Mouse (Mus musculus): ENCODE results near the gene Olfr403. TPM values are rescaled to one million over a fixed set of nuclear protein-coding genes. Genes with fewer than 3 reads are reported as not detected.
"Not testable (repeated sequence)": the region's sequence is repeated elsewhere in the genome, so short reads cannot be mapped to it uniquely, and the experiment has no call there.

Gene Olfr403
- 0.16 TPM in 1 of 2 replicates, not detected in the other for polyA plus RNA-seq (2012)

DNA sequence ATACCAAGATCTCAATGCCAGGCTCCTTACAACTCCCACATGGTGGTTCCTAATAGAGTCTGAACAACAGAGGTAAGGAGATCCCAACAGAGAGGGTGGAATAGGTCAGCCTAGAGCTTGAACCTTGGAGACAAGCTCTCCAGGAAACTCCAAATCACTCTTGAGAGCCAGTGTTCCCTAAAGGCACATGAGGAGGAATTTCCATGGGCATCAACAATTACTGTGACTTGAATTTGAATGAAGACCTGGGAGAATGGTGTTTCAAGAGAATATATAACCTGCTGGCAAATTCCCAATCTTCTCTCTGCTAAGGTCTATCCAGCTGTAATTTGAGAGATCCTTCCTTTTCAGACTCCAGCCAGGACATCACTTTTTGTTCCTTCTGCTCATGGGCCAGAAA lies at the start of gene Olfr403:
TSS of gene Olfr403 (plus strand) at position 301 of the 400 bp plus-strand sequence.
- H3K27me3 ChIP-seq (ENCODE audit: control insufficient read depth) = no peaks in the 10 kb centered on the region
- H3K36me3 ChIP-seq (ENCODE audit: control insufficient read depth) = no peaks in the 10 kb centered on the region
- no peak within 1 kb of the TSS for H3K4me3 ChIP-seq (replicated peaks)
- H3K9me3 ChIP-seq (ENCODE audit: control insufficient read depth, low read length) = peaks cover 8% of the 10 kb centered on the region
- no peak for TF ChIP-seq TAL1 (IDR thresholded peaks at IDR 0.05; ENCODE audit: low read length)
- no peak for TF ChIP-seq GATA1 (IDR thresholded peaks at IDR 0.05; ENCODE audit: low read length)
- H3K4me1 ChIP-seq (ENCODE audit: control insufficient read depth) = no peaks in the 10 kb centered on the region

DNA sequence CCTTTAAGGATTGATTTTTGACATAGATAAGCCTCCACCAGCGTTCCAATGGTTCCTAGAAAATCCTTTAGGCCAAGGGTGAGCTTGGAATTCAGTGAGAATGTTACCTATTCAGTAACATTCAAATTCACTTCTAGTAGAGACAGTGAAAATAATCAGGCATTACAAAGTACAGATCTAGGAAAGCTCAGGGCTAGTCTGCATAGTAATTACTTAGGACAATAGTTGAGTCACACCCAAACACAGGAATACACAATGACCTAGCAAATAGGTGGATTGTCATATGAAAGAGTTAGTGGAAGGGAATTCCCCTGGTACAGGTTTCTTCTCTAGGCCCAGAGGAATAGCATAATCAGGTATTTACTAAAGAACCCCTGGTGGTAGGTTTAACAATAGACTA lies 46.0 kb upstream of the Olfr403 start:
- not testable (repeated sequence) for H3K4me3 ChIP-seq (replicated peaks); H3K4me1 ChIP-seq (ENCODE audit: control insufficient read depth); H3K27me3 ChIP-seq (ENCODE audit: control insufficient read depth); H3K36me3 ChIP-seq (ENCODE audit: control insufficient read depth)
- peaks cover 49% of the 10 kb centered on the region for H3K9me3 ChIP-seq (ENCODE audit: control insufficient read depth, low read length)

DNA sequence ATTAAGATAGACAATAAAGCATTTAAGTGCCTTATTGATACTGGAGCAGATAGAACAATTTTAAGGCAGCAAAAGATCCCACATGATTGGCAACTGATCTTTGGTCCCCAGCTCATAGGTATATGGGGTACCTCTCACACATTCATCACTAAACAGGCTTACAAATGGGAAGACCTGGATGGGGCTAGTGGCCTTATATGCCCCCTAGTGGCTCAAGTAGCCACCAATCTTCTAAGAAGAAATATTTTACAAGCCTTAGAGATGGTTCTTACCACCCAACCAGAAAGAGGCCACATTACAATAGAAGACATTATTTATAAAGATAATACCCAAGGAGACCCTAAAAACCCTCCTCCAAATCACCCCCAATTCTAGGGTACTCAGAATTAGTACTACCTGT lies 40.2 kb upstream of the Olfr403 start:
- H3K9me3 ChIP-seq (ENCODE audit: control insufficient read depth, low read length) = peaks cover 46% of the 10 kb centered on the region
- no peaks in the 10 kb centered on the region for H3K4me1 ChIP-seq (ENCODE audit: control insufficient read depth)
- no peak for TF ChIP-seq GATA1 (IDR thresholded peaks at IDR 0.05; ENCODE audit: low read length)
- TF ChIP-seq TAL1 (IDR thresholded peaks at IDR 0.05; ENCODE audit: low read length) = no peak
- H3K27me3 ChIP-seq (ENCODE audit: control insufficient read depth) = no peaks in the 10 kb centered on the region
- H3K4me3 ChIP-seq (replicated peaks) = no peak overlapping the region
- no peaks in the 10 kb centered on the region for H3K36me3 ChIP-seq (ENCODE audit: control insufficient read depth)

DNA sequence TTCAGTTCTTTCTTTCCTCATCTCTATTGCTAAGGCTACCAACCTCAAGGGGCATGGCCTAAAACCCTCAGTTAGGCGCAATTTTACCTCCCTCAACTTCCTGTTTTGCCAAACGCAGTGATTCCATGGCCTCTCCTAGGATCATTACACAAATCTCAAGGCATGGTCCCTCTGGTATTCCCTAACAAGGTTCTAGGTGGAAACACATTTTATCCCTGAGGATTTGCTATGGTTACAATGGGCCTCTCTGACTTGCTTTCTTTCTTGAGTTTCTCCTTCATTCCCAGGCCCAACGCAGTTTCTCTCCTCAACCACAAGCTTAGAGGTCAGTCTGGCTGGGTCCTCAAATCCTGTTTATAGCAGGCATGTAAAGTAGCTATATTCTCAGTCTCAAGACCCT lies 32.8 kb upstream of the Olfr403 start, which contains the start of gene Olfr402:
TSS of gene Olfr402 (plus strand) at position 301 of the 400 bp plus-strand sequence.
- H3K9me3 ChIP-seq (ENCODE audit: control insufficient read depth, low read length) = peaks cover 27% of the 10 kb centered on the region
- no peak within 1 kb of the TSS for H3K4me3 ChIP-seq (replicated peaks)
- TF ChIP-seq TAL1 (IDR thresholded peaks at IDR 0.05; ENCODE audit: low read length) = no peak
- no peak for TF ChIP-seq GATA1 (IDR thresholded peaks at IDR 0.05; ENCODE audit: low read length)
- no peaks in the 10 kb centered on the region for H3K36me3 ChIP-seq (ENCODE audit: control insufficient read depth)
- H3K27me3 ChIP-seq (ENCODE audit: control insufficient read depth) = no peaks in the 10 kb centered on the region
- H3K4me1 ChIP-seq (ENCODE audit: control insufficient read depth) = no peaks in the 10 kb centered on the region

DNA sequence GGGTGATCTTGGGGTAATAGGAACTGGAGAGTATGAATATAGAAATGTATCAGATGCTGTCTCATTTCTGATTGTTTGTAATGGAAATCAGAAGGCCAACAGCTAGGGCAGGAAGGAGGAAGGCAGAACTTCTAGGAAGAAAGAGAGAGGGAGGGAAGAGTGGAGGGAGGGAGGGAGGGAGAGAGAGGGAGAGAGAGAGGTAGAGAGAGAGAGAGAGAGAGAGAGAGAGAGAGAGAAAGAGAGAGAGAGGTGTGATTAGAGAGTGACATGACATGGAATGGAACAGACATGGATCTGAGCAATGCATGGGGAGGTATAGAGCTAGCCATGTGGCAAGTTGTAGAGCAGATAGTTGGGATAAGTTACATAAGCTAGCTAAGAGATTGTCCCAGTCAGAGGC lies 17.3 kb upstream of the Olfr403 start:
- TF ChIP-seq TAL1 (IDR thresholded peaks at IDR 0.05; ENCODE audit: low read length) (no peak), GATA1 (IDR thresholded peaks at IDR 0.05; ENCODE audit: low read length) (no peak)
- Histone ChIP-seq H3K27me3 (ENCODE audit: control insufficient read depth) (no peaks in the 10 kb centered on the region), H3K4me1 (ENCODE audit: control insufficient read depth) (no peaks in the 10 kb centered on the region), H3K4me3 (replicated peaks) (no peak overlapping the region), H3K9me3 (ENCODE audit: control insufficient read depth, low read length) (peaks cover 4% of the 10 kb centered on the region), H3K36me3 (ENCODE audit: control insufficient read depth) (no peaks in the 10 kb centered on the region)

DNA sequence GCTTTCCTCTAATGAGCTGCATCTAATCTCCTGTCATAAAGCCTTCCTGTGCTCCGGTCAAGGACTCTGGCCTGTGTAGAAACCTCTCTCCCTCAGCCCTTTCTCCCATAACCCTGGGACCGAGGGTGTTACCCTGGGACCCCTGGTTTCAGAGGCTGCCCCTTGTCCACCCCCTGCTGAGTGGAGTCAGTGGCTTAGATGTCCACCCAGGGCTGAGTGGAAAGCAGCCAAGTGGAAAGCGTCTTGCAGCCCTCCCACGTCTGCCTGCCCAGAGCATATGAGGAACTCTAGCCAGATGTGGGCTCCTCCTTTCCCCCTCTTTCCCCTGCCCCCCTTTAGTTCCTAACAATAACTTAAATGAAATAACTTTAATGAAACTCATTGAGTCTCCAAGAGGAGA lies 2.9 kb upstream of the Olfr403 start:
- no peaks in the 10 kb centered on the region for H3K27me3 ChIP-seq (ENCODE audit: control insufficient read depth)
- peaks cover 12% of the 10 kb centered on the region for H3K9me3 ChIP-seq (ENCODE audit: control insufficient read depth, low read length)
- no peak overlapping the region for H3K4me3 ChIP-seq (replicated peaks)
- H3K36me3 ChIP-seq (ENCODE audit: control insufficient read depth) = no peaks in the 10 kb centered on the region
- no peak for TF ChIP-seq GATA1 (IDR thresholded peaks at IDR 0.05; ENCODE audit: low read length)
- TF ChIP-seq TAL1 (IDR thresholded peaks at IDR 0.05; ENCODE audit: low read length) = no peak
- H3K4me1 ChIP-seq (ENCODE audit: control insufficient read depth) = no peaks in the 10 kb centered on the region

DNA sequence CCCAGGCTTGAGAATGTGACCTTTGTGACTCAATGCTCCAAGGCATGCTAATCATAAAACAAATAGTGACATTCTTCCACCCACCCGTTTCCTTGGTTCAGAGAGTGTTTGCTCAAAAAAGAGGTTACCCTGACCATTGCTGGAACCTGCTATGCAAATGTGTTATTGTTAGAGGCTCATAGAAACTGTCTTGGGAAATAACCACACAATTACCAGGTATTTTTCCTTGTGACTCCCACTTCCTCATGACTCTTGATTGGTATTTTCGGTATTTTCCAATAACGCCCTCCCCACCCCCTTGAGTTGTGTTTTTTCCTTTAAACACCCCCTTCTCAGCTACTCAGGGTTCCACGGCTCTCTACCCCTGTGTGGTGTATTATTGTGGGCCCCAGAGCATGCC lies 2.3 kb upstream of the Olfr403 start:
- Histone ChIP-seq H3K36me3 (ENCODE audit: control insufficient read depth) (no peaks in the 10 kb centered on the region), H3K4me1 (ENCODE audit: control insufficient read depth) (no peaks in the 10 kb centered on the region), H3K9me3 (ENCODE audit: control insufficient read depth, low read length) (peaks cover 11% of the 10 kb centered on the region), H3K27me3 (ENCODE audit: control insufficient read depth) (no peaks in the 10 kb centered on the region), H3K4me3 (replicated peaks) (no peak overlapping the region)
- TF ChIP-seq GATA1 (IDR thresholded peaks at IDR 0.05; ENCODE audit: low read length) = no peak
- TF ChIP-seq TAL1 (IDR thresholded peaks at IDR 0.05; ENCODE audit: low read length) = no peak

DNA sequence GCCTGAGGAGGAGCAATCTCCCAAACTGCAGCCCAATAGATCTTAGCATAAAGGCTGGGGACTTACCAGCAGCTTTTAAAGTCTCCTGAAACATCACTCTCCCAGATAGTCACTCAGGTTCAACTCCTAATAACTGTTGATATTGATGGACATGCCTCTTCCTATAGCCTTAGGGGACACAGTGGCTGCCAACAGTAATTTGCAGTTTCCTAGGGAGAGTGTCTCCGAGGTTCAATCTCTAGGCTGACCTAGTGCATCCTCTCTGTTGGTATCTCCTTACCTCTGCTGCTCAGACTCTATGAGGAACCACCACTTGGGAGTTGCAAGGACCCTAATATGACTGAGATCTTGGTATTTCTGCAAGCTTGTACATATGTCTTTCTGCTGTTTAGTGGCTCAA lies 25.2 kb downstream of the Olfr403 start, which contains the start of gene Olfr43:
TSS of gene Olfr43 (minus strand) at position 101 of the 400 bp plus-strand sequence.
- TF ChIP-seq TAL1 (IDR thresholded peaks at IDR 0.05; ENCODE audit: low read length) (no peak), GATA1 (IDR thresholded peaks at IDR 0.05; ENCODE audit: low read length) (no peak)
- H3K27me3 ChIP-seq (ENCODE audit: control insufficient read depth) = no peaks in the 10 kb centered on the region
- H3K4me1 ChIP-seq (ENCODE audit: control insufficient read depth) = no peaks in the 10 kb centered on the region

DNA sequence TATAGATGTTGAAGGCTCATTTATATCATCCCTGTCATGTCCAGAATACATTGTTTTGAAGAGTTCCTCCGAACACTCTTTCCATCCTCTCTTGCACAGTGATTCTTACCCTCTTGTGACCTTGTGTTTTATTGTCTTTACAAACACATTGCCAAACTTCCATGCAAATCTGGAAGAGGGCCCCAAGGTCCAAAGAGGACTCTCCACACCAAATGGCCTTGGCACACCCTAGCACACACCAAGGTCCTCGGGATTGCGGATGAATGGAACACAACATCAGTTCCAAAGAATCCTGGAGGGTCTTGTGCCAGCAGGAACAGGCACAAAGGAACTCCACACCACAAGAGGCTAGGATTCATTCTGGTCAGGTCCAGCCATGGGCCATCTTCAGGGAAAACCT lies 55.2 kb downstream of the Olfr403 start:
- H3K9me3 ChIP-seq (ENCODE audit: control insufficient read depth, low read length) = peaks cover 22% of the 10 kb centered on the region
- no peaks in the 10 kb centered on the region for H3K27me3 ChIP-seq (ENCODE audit: control insufficient read depth)
- H3K36me3 ChIP-seq (ENCODE audit: control insufficient read depth) = no peaks in the 10 kb centered on the region
- H3K4me1 ChIP-seq (ENCODE audit: control insufficient read depth) = no peaks in the 10 kb centered on the region
- no peak for TF ChIP-seq TAL1 (IDR thresholded peaks at IDR 0.05; ENCODE audit: low read length)
- TF ChIP-seq GATA1 (IDR thresholded peaks at IDR 0.05; ENCODE audit: low read length) = no peak
- no peak overlapping the region for H3K4me3 ChIP-seq (replicated peaks)

More for the DNA sequence above, 25.2 kb downstream of the Olfr403 start, which contains the start of gene Olfr43:
- H3K9me3 ChIP-seq (ENCODE audit: control insufficient read depth, low read length) = 0 out of 2 replicates have a peak, but pooled peaks cover 2% of the 10 kb centered on the region
- no peak within 1 kb of the TSS for H3K4me3 ChIP-seq (replicated peaks)
- H3K36me3 ChIP-seq (ENCODE audit: control insufficient read depth) = no peaks in the 10 kb centered on the region

Other genes starting within 250 kb of the Olfr403 start
- gene Olfr23, start 249.6 kb upstream of the Olfr403 start, polyA plus RNA-seq (2012) = not detected in 2 replicates
- not detected in 2 replicates for gene Olfr397, start 225.4 kb upstream of the Olfr403 start, polyA plus RNA-seq (2012)
- gene Olfr398, start 195.8 kb upstream of the Olfr403 start, polyA plus RNA-seq (2012) = not detected in 2 replicates
- gene Olfr139, start 129.7 kb upstream of the Olfr403 start, polyA plus RNA-seq (2012) = not detected in 2 replicates
- gene Olfr399, start 129.6 kb upstream of the Olfr403 start, polyA plus RNA-seq (2012) = not detected in 2 replicates
- gene Zfp616, start 116.3 kb upstream of the Olfr403 start, polyA plus RNA-seq (2012) = not detected in 2 replicates
- not detected in 2 replicates for gene Olfr401, start 72.5 kb upstream of the Olfr403 start, polyA plus RNA-seq (2012)
- not detected in 2 replicates for gene Olfr402, start 32.7 kb upstream of the Olfr403 start, polyA plus RNA-seq (2012)
- gene Olfr43, start 25.1 kb downstream of the Olfr403 start, polyA plus RNA-seq (2012) = not detected in 2 replicates
- not detected in 2 replicates for gene Olfr406, start 73.6 kb downstream of the Olfr403 start, polyA plus RNA-seq (2012)
- gene Olfr59, start 97.5 kb downstream of the Olfr403 start, polyA plus RNA-seq (2012) = not detected in 2 replicates
- 0.01 TPM in 1 of 2 replicates, not detected in the other for gene Olfr410, start 151.8 kb downstream of the Olfr403 start, polyA plus RNA-seq (2012)
- not detected in 2 replicates for gene Olfr411, start 166.4 kb downstream of the Olfr403 start, polyA plus RNA-seq (2012)
- gene Olfr412, start 175.8 kb downstream of the Olfr403 start, polyA plus RNA-seq (2012) = not detected in 2 replicates

Data from erythroblast, embryonic 14.5 days (primary cell).